Mouse (Mus musculus): ENCODE results near the gene Slc8a1. TPM values are rescaled to one million over a fixed set of nuclear protein-coding genes. Genes with fewer than 3 reads are reported as not detected.

The Slc8a1 gene
- total RNA-seq, 2 experiments from 2014 or later: 6.6 to 8.3 TPM

- DNase-seq (ENCODE audit: low spot score in 2 of 2): peak; percentile 55 to 65
These were observed 68.1 kb downstream of the Slc8a1 start for GRCm38 (mm10) chr17:81669816-81670691.

- peak; percentile 4 to 24 for DNase-seq (ENCODE audit: low spot score in 2 of 2)
These were observed 68.9 kb downstream of the Slc8a1 start for GRCm38 (mm10) chr17:81669062-81669815.

GRCm38 (mm10) chr17:81668466-81668865, 69.7 kb downstream of the Slc8a1 start:
- no peak for DNase-seq (ENCODE audit: low spot score in 2 of 2)

- no peak for DNase-seq (ENCODE audit: low spot score in 2 of 2)
These were observed 70.2 kb downstream of the Slc8a1 start for GRCm38 (mm10) chr17:81667935-81668334.

- no peak for DNase-seq (ENCODE audit: low spot score in 2 of 2)
These were observed 71.6 kb downstream of the Slc8a1 start for GRCm38 (mm10) chr17:81666551-81666950.

- no peak for DNase-seq (ENCODE audit: low spot score in 2 of 2)
These were observed 73.3 kb downstream of the Slc8a1 start for GRCm38 (mm10) chr17:81664916-81665315.

- DNase-seq (ENCODE audit: low spot score in 2 of 2): no peak
These were observed 80.3 kb downstream of the Slc8a1 start for GRCm38 (mm10) chr17:81657828-81658227.

GRCm38 (mm10) chr17:81654548-81654947, 83.6 kb downstream of the Slc8a1 start:
- DNase-seq (ENCODE audit: low spot score in 2 of 2): no peak

GRCm38 (mm10) chr17:81652958-81653357, 85.2 kb downstream of the Slc8a1 start:
- DNase-seq (ENCODE audit: low spot score in 2 of 2): no peak

- DNase-seq (ENCODE audit: low spot score in 2 of 2): no peak
These were observed 101.4 kb downstream of the Slc8a1 start for GRCm38 (mm10) chr17:81636822-81637221.

GRCm38 (mm10) chr17:81630471-81630870, 107.7 kb downstream of the Slc8a1 start:
- DNase-seq (ENCODE audit: low spot score in 2 of 2): no peak

GRCm38 (mm10) chr17:81621188-81621644, 117.0 kb downstream of the Slc8a1 start:
- DNase-seq (ENCODE audit: low spot score in 2 of 2): no peak

- no peak for DNase-seq (ENCODE audit: low spot score in 2 of 2)
These were observed 119.7 kb downstream of the Slc8a1 start for GRCm38 (mm10) chr17:81618461-81618860.

- no peak for DNase-seq (ENCODE audit: low spot score in 2 of 2)
These were observed 121.9 kb downstream of the Slc8a1 start for GRCm38 (mm10) chr17:81616326-81616725.

GRCm38 (mm10) chr17:81615391-81615790, 122.8 kb downstream of the Slc8a1 start:
- DNase-seq (ENCODE audit: low spot score in 2 of 2): no peak

- no peak for DNase-seq (ENCODE audit: low spot score in 2 of 2)
These were observed 130.7 kb downstream of the Slc8a1 start for GRCm38 (mm10) chr17:81607515-81607914.

- DNase-seq (ENCODE audit: low spot score in 2 of 2): no peak
These were observed 132.1 kb downstream of the Slc8a1 start for GRCm38 (mm10) chr17:81606084-81606483.

GRCm38 (mm10) chr17:81605219-81605660, 132.9 kb downstream of the Slc8a1 start:
- no peak for DNase-seq (ENCODE audit: low spot score in 2 of 2)

- DNase-seq (ENCODE audit: low spot score in 2 of 2): no peak
These were observed 139.1 kb downstream of the Slc8a1 start for GRCm38 (mm10) chr17:81599072-81599471.

GRCm38 (mm10) chr17:81589791-81590190, 148.4 kb downstream of the Slc8a1 start:
- DNase-seq (ENCODE audit: low spot score in 2 of 2): no peak

GRCm38 (mm10) chr17:81586759-81587158, 151.4 kb downstream of the Slc8a1 start:
- no peak for DNase-seq (ENCODE audit: low spot score in 2 of 2)

Measured in adrenal gland, adult 18-20 months (tissue).